Mouse (Mus musculus) ES-E14 (cell line): ENCODE results near the gene Dhrs9.

Experiments
- CHD2 ChIP-seq: IDR thresholded peaks from 2 replicates; pipeline ENCODE4 v1.6.1; 2014; ENCODE audit warnings: mild to moderate bottlenecking, low read depth, low read length, inconsistent platforms
- HCFC1 ChIP-seq: IDR thresholded peaks from 2 replicates; pipeline ENCODE4 v1.6.1; 2012; ENCODE audit warnings: low read length, inconsistent platforms, borderline replicate concordance; ENCODE audit not compliant: insufficient read depth
- MAFK ChIP-seq: IDR thresholded peaks from 2 replicates; pipeline ENCODE4 v1.6.1; 2014; ENCODE audit warnings: mild to moderate bottlenecking, low read depth, low read length, inconsistent platforms; ENCODE audit not compliant: insufficient read depth
- ZC3H11A ChIP-seq: IDR thresholded peaks from 2 replicates; pipeline ENCODE4 v1.6.1; 2012; ENCODE audit warnings: low read depth, mild to moderate bottlenecking, inconsistent platforms, low read length, borderline replicate concordance
- ZNF384 ChIP-seq: IDR thresholded peaks from 2 replicates; pipeline ENCODE4 v1.6.1; 2012; ENCODE audit warnings: low read depth, low read length, inconsistent platforms

- TF ChIP-seq ZC3H11A (no peak), HCFC1 (no peak), MAFK (no peak), CHD2 (no peak), ZNF384 (no peak)
Measured at GRCm38 (mm10) chr2:69379801-69380200, 444 bp upstream of the Dhrs9 start.
